Mouse (Mus musculus): ENCODE measurements around the gene BC048562. TPM values are rescaled to one million over a fixed set of nuclear protein-coding genes. Genes with fewer than 3 reads are reported as not detected.

The BC048562 gene
- total RNA-seq, 1 experiment from 2014 or later: not detected

- no peak for ATAC-seq (replicated peaks in 1 of 2; ENCODE audit: insufficient read depth in 1 of 2, low FRiP score in 2 of 2, low TSS enrichment in 1 of 2, low read depth in 1 of 2, poor library complexity in 2 of 2, severe bottlenecking in 2 of 2)
These were observed 53.6 kb downstream of the BC048562 start for GRCm38 (mm10) chr9:108489702-108490558.

GRCm38 (mm10) chr9:108490559-108491285 lies 54.4 kb downstream of the BC048562 start, which contains the start of gene Usp19:
Gene Usp19, plus strand, starts transcription at chr9:108490602.
- ATAC-seq (replicated peaks in 1 of 2; ENCODE audit: insufficient read depth in 1 of 2, low FRiP score in 2 of 2, low TSS enrichment in 1 of 2, low read depth in 1 of 2, poor library complexity in 2 of 2, severe bottlenecking in 2 of 2): peak; percentile 85 to 88

GRCm38 (mm10) chr9:108491286-108491580 lies 55.0 kb downstream of the BC048562 start:
- no peak for ATAC-seq (replicated peaks in 1 of 2; ENCODE audit: insufficient read depth in 1 of 2, low FRiP score in 2 of 2, low TSS enrichment in 1 of 2, low read depth in 1 of 2, poor library complexity in 2 of 2, severe bottlenecking in 2 of 2)

- peak; percentile 61 to 72 for ATAC-seq (replicated peaks in 1 of 2; ENCODE audit: insufficient read depth in 1 of 2, low FRiP score in 2 of 2, low TSS enrichment in 1 of 2, low read depth in 1 of 2, poor library complexity in 2 of 2, severe bottlenecking in 2 of 2)
These were observed 55.9 kb downstream of the BC048562 start for GRCm38 (mm10) chr9:108492043-108492750.

GRCm38 (mm10) chr9:108493246-108493645 lies 57.0 kb downstream of the BC048562 start:
- ATAC-seq (replicated peaks in 1 of 2; ENCODE audit: insufficient read depth in 1 of 2, low FRiP score in 2 of 2, low TSS enrichment in 1 of 2, low read depth in 1 of 2, poor library complexity in 2 of 2, severe bottlenecking in 2 of 2): no peak

GRCm38 (mm10) chr9:108494146-108494825 lies 58.0 kb downstream of the BC048562 start:
- no peak for ATAC-seq (replicated peaks in 1 of 2; ENCODE audit: insufficient read depth in 1 of 2, low FRiP score in 2 of 2, low TSS enrichment in 1 of 2, low read depth in 1 of 2, poor library complexity in 2 of 2, severe bottlenecking in 2 of 2)

- ATAC-seq (replicated peaks in 1 of 2; ENCODE audit: insufficient read depth in 1 of 2, low FRiP score in 2 of 2, low TSS enrichment in 1 of 2, low read depth in 1 of 2, poor library complexity in 2 of 2, severe bottlenecking in 2 of 2): no peak
These were observed 58.6 kb downstream of the BC048562 start for GRCm38 (mm10) chr9:108494905-108495304.

Other genes starting within 250 kb of the BC048562 start
- 2.7 and 3.6 TPM in 2 replicates for gene Bsn, start 246.1 kb upstream of the BC048562 start, total RNA-seq (2017)
- 9.8 and 14.1 TPM in 2 replicates for gene Dag1, start 172.5 kb upstream of the BC048562 start, total RNA-seq (2017)
- gene Nicn1, start 146.1 kb upstream of the BC048562 start, total RNA-seq (2017): 7.0 and 12.5 TPM in 2 replicates
- 1.4 and 1.6 TPM in 2 replicates for gene Amt, start 139.6 kb upstream of the BC048562 start, total RNA-seq (2017)
- 251 and 320 TPM in 2 replicates for gene Rhoa, start 130.4 kb upstream of the BC048562 start, total RNA-seq (2017)
- 8.5 and 9.7 TPM in 2 replicates for gene Tcta, start 130.3 kb upstream of the BC048562 start, total RNA-seq (2017)
- gene Gpx1, start 97.6 kb upstream of the BC048562 start, total RNA-seq (2017): 711 and 1,132 TPM in 2 replicates
- gene Usp4, start 88.6 kb upstream of the BC048562 start, total RNA-seq (2017): 54.7 and 65.7 TPM in 2 replicates
- 1.3 and 2.9 TPM in 2 replicates for gene 1700102P08Rik, start 43.7 kb upstream of the BC048562 start, total RNA-seq (2017)
- 0.69 and 1.7 TPM in 2 replicates for gene Ccdc36, start 8.0 kb upstream of the BC048562 start, total RNA-seq (2017)
- 13.4 and 13.8 TPM in 2 replicates for gene Ccdc71, start 24.0 kb downstream of the BC048562 start, total RNA-seq (2017)
- 12.1 and 18.6 TPM in 2 replicates for gene Klhdc8b, start 25.1 kb downstream of the BC048562 start, total RNA-seq (2017)
- gene Lamb2, start 43.3 kb downstream of the BC048562 start, total RNA-seq (2017): 1.8 and 6.4 TPM in 2 replicates
- 73.6 and 74.6 TPM in 2 replicates for gene Usp19, start 54.1 kb downstream of the BC048562 start, total RNA-seq (2017)
- 150 and 153 TPM in 2 replicates for gene Qars, start 71.2 kb downstream of the BC048562 start, total RNA-seq (2017)
- 144 and 193 TPM in 2 replicates for gene Qrich1, start 80.3 kb downstream of the BC048562 start, total RNA-seq (2017)
- gene Impdh2, start 123.8 kb downstream of the BC048562 start, total RNA-seq (2017): 320 and 384 TPM in 2 replicates
- 11.1 and 15.9 TPM in 2 replicates for gene Ndufaf3, start 131.0 kb downstream of the BC048562 start, total RNA-seq (2017)
- 39.5 and 54.8 TPM in 2 replicates for gene Dalrd3, start 133.4 kb downstream of the BC048562 start, total RNA-seq (2017)
- gene Wdr6, start 142.3 kb downstream of the BC048562 start, total RNA-seq (2017): 28.8 and 35.4 TPM in 2 replicates
- gene P4htm, start 161.2 kb downstream of the BC048562 start, total RNA-seq (2017): 2.1 and 5.4 TPM in 2 replicates
- 69.7 and 70.8 TPM in 2 replicates for gene Arih2, start 212.9 kb downstream of the BC048562 start, total RNA-seq (2017)
- 40.5 and 43.7 TPM in 2 replicates for gene Slc25a20, start 225.6 kb downstream of the BC048562 start, total RNA-seq (2017)

Measured in hematopoietic stem cell, adult 5-6 weeks (primary cell).